Mouse (Mus musculus): ENCODE measurements around the gene Rangap1.
A peak's percentile ranks its signal among the peaks of the same experiment; 100 is the strongest.
"Not testable (repeated sequence)": the region's sequence is repeated elsewhere in the genome, so short reads cannot be mapped to it uniquely, and the experiment has no call there.

Gene Rangap1

GRCm38 (mm10) chr15:81739924-81740323 lies 5.4 kb downstream of the Rangap1 start:
- peak; percentile 31 to 50 for DNase-seq

- no peak for DNase-seq
Observed at GRCm38 (mm10) chr15:81739296-81739695, 6.0 kb downstream of the Rangap1 start.

DNA sequence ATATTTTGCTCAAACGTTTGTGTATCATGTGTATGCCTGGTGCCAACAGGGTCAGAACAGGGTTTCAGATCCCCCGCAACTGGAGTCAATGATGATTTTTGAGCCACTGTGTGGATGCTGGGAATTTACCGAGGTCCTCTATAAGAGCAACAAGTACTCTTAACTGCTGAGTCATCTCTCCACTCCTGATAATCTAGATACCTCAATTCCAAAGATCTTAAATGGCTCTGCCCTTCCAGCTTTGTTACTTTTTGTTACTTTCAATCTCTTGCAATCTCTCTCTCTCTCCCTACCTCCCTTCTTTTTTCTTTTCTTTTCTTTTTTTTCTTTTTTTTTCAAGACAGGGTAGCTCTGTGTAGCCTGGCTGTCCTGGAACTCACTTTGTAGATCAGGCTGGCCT lies 10.3 kb downstream of the Rangap1 start:
- no peak for DNase-seq

GRCm38 (mm10) chr15:81729792-81730635 lies 15.3 kb downstream of the Rangap1 start:
- DNase-seq = peak; percentile 97 to 99

DNA sequence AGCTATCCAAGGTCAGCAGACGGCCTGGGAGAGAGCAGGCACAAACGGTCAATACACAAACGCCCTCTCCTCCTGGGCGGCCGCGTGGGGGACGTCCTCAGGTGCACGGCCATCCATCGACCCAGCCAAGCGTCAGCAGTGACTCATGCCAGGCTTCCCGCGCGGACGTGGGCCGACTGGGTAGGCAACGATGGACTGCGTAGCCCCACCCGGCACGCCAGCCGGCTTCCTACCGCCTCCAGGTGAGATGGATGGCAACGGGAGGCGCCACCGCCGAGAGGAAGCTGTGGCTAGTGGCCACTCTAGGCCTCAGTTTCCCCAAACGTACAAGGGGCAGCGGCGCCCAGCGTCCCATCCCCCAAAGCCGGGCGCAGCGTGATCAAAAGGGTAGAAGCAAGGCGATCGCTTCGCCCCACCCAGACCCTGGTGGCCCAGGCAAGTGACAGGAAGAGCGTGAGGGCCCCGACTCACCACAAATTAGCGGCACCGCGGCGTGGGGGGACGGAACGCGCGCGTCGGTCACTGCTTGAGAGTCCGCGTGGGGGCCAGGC lies 16.0 kb downstream of the Rangap1 start:
- peak; percentile 18 to 54 for DNase-seq

GRCm38 (mm10) chr15:81725965-81726364 lies 19.4 kb downstream of the Rangap1 start:
- no peak for DNase-seq

DNA sequence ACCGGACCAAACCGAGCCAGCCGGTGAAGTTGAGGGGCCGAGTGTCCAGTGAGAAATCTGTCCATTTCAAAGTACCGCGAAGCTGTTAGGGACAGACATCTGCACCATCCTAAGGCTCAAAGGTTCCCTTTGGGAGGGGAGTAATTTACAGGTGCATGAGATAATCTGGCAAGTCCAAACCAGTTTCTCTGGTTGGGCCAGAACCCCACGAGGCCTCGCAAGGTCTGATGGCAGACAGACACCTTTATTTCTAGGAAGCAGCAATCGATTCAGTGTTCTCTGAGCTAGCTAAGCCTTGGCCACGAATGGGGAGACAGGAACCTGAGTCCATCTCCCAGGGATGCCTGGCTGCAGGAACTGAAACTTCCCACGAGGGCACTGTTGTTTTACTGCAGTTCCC lies 21.7 kb downstream of the Rangap1 start:
- DNase-seq = no peak

DNA sequence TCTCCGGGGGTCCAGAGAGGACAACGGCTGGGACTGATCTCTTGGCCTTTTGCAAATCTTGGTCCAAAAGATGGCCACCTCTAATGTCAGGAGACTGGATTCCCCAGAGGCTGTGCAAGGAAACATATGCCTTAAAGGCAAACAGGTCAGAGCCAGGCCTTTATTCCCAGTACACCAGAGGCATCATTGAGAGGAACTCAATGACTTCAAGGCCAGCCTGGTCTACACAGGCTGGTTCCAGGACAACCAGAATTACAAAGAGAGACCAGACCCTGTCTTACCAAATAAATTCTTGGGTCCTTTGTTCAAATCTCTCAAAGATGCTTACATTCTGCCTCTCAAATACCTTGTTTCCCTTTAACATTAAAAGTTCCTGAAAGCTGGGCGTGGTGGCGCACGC lies 23.0 kb downstream of the Rangap1 start:
- DNase-seq = no peak

GRCm38 (mm10) chr15:81719139-81719531 lies 26.2 kb downstream of the Rangap1 start:
- DNase-seq = no peak

GRCm38 (mm10) chr15:81718336-81719138 lies 26.8 kb downstream of the Rangap1 start:
- DNase-seq = no peak

DNA sequence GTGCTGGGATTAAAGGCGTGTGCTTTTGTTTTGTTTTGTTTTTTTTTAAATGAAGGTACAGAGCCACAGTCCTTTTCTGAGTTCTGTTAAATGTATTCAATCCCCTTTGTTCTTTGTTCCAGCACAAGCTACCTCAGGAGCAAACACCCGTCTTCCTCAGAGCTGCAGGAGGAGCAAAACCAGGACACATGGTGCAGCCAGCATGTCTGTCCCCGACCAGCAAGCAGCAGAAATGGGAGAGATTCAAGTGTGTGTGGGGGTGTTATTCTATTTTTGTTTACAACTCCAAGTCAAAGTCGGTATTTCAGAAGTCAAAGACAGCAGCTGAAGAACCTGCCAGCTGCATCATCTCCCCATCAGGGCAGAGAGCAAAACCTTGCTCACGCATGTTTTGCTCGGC lies 31.6 kb downstream of the Rangap1 start:
- no peak for DNase-seq

DNA sequence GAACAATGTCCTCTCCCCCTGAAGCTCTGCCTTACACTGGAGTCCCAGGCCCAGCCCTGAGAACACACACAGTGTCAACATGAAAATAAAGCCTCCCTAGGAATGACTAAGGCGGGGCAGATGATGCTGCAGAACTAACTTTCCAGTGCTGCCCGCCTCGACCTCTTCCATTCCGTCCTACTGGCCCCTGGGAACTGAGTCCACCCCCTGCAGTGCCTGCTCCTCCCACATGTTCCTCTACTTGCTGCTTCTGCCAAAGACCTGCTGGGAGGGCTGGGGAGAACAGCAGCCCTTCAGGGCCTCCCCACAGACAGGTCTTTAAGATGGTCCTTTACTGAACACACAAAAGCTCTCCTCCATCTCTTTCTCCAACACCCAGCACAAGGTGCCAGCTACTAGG lies 34.5 kb downstream of the Rangap1 start:
- DNase-seq = peak; percentile 38 to 51

DNA sequence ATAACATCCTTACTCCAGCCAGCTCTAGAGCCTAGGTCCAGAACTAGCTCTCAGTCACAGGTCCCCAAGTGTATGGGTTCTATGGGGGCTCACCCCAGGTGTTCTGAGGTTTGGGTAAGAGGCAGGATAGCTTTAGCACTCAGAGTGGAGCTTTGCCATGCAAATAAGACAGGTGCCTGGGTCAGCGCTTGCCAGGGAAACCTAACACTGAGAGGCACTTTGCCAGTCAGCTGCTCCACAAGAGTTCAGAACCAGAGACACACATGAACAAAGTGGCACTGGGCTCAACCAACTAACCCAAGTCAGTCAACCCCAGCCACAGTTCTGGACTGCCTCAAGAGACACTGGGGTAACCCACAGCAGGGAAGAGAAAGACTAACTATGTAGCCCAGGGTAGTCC lies 35.6 kb downstream of the Rangap1 start:
- no peak for DNase-seq

DNA sequence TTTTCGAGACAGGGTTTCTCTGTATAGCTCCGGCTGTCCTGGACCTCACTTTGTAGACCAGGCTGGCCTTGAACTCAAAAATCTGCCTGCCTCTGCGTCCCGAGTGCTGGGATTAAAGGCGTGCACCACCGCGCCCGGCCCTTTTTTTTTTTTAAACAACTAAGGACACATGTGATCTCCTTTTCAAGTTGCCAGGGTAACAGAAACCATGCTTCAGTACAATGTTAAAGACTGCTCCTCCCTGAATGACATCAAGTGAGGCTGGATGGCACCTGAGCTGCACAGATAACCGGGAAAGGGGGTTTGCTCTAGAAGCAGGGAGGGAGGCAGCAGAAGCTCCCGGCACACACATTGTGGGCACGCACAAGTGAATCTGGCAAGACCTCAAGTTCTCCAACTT lies 36.3 kb downstream of the Rangap1 start:
- no peak for DNase-seq

DNA sequence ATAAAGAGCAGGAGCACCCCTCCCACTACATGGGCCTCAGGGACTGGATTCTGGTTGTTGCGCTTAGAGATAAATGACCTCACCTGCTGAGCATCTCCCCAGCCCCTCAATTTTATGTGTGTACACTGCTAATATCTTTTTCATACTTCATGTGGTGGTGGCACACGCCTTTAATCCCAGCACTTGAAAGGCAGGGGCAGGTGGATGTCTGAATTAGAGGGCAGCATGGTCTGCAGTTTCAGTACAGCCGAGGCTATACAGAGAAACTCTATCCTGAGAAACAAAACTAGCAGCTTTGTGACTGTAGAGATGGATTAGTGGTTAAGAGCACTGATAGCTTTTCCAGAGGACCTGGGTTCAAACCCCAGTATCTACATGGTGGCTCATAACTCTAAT lies 42.2 kb downstream of the Rangap1 start:
- DNase-seq = no peak

- DNase-seq = peak in 1 of 2 experiments; percentile 20
Observed at GRCm38 (mm10) chr15:81702306-81703093, 42.8 kb downstream of the Rangap1 start.

DNA sequence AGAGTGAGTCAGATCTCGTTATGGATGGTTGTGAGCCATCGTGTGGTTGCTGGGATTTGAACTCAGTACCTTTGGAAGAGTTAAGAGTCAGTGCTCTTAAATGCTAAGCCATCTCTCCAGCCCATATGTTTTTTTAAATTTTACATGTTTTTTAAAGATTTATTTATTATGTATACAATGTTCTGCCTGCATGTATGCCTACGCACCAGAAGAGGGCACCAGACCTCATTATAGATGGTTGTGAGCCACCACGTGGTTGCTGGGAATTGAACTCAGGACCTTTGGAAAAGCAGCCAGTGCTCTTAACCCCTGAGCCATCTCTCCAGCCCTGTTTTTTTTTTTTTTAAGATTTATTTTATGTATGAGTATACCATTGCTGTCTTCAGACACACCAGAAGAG lies 44.0 kb downstream of the Rangap1 start:
- DNase-seq = not testable (repeated sequence)

GRCm38 (mm10) chr15:81700601-81701000 lies 44.7 kb downstream of the Rangap1 start:
- peak; percentile 77 to 90 for DNase-seq

DNA sequence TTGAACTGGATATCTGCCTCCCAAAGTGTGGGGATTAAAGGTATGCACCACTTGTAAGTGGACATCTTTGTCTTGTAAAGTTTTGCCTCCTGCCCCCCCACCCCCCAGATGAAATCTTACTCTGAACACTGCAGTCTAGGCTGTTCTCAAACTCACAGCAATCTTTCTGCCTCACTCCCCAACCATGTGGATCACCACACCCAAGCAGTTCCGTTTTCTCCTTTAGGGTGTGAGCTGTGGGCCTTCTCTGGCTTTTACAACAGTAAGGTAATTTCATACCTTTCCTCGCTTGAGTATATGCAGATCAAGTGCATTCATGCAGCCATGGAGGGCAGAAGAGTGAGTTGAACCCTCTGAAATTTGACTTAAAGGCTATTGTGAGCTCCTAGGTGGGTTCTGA lies 45.2 kb downstream of the Rangap1 start:
- no peak for DNase-seq

GRCm38 (mm10) chr15:81698532-81698931 lies 46.8 kb downstream of the Rangap1 start:
- DNase-seq = no peak

DNA sequence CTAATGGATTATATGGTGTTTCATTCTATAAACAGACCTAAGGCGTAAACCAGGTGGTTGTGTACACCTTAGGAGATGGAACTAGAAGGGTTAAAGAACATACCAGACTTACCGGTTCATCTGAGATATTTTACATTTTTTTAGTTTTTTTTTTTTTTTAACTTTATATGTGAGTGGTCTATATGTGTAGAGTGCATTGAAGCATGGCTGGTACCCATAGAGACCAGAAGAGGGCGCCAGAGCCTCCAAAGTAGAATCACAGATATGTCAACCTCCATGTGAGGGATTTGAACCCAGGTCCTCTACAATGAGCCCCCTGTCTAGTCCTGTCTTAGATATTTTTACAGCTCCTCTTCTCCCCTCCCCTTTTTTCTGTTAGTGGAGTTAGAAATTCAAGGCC lies 47.5 kb downstream of the Rangap1 start:
- peak; percentile 46 to 65 for DNase-seq

GRCm38 (mm10) chr15:81697175-81697574 lies 48.2 kb downstream of the Rangap1 start, which contains the start of gene Chadl:
TSS of gene Chadl (minus strand) at chr15:81697287.
- no peak for DNase-seq

DNA sequence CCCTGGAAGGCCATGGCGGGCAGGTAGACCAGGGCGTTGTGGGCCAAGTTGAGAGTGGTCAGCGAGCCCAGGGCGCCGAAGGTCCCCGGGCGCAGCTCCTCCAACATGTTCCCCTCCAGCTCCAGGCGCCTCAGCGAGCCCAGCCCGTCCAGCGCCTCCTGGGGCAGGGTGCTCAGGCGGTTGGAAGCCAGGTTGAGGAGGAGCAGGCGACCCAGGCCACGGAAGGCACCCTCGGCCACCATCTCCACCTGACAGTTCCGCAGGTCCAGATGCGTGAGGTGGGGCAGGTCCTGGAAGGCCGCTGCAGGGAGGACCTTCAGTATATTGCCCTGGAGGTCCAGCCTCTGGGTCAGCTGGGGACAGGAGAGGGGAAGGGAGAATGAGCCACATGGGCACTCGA lies 50.4 kb downstream of the Rangap1 start:
- peak in 1 of 2 experiments; percentile 20 for DNase-seq
